Mouse (Mus musculus) embryonic facial prominence, embryonic 11.5 days (tissue): Measurements from ENCODE around the gene Tjp3. TPM values are rescaled to one million over a fixed set of nuclear protein-coding genes. Genes with fewer than 3 reads are reported as not detected.
A peak's percentile ranks its signal among the peaks of the same experiment; 100 is the strongest.

Experiments
- ATAC-seq: fragments of 200-750 bp; cut with Nextera tagmentation; replicated peaks from 2 replicates; pipeline ENCODE4 v1.8.0; 2017; ENCODE audit warnings: low read depth; ENCODE audit not compliant: insufficient number of reproducible peaks, low FRiP score, low TSS enrichment
- DNase-seq: peaks from one replicate; pipeline ENCODE4 v3.0.0-alpha.2; 2015; ENCODE audit warnings: low spot score
- H3K27ac ChIP-seq: fragments of 300-500 bp; sonication (generic); replicated peaks from 2 replicates; pipeline ENCODE4 v1.5.1; 2014; ENCODE audit warnings: mild to moderate bottlenecking, low read depth, low read length, control low read depth
- H3K27me3 ChIP-seq: fragments of 300-500 bp; sonication (generic); 2 replicates; pipeline ENCODE4 v1.6.1; 2014; ENCODE audit warnings: mild to moderate bottlenecking, low read length, moderate library complexity, mixed read lengths; ENCODE audit not compliant: control insufficient read depth, insufficient read depth
- H3K36me3 ChIP-seq: fragments of 300-500 bp; sonication (generic); replicated peaks from 2 replicates; pipeline ENCODE4 v1.6.1; 2014; ENCODE audit warnings: low read depth, mild to moderate bottlenecking, low read length, moderate library complexity, mixed read lengths; ENCODE audit not compliant: control insufficient read depth, insufficient read depth
- H3K4me1 ChIP-seq: fragments of 300-500 bp; sonication (generic); 2 replicates; pipeline ENCODE4 v1.6.1; 2014; ENCODE audit warnings: low read length, mixed read lengths; ENCODE audit not compliant: control insufficient read depth, insufficient read depth
- H3K4me2 ChIP-seq: fragments of 300-500 bp; sonication (generic); 2 replicates; pipeline ENCODE4 v1.6.1; 2014; ENCODE audit warnings: low read depth, mild to moderate bottlenecking, control low read depth, low read length, moderate library complexity
- H3K4me3 ChIP-seq: fragments of 300-500 bp; sonication (generic); 2 replicates; pipeline ENCODE4 v1.5.1; 2014; ENCODE audit warnings: low read depth, low read length, control low read depth
- H3K9ac ChIP-seq: fragments of 300-500 bp; sonication (generic); replicated peaks from 2 replicates; pipeline ENCODE4 v1.6.1; 2014; ENCODE audit warnings: mild to moderate bottlenecking, control low read depth, low read length
- H3K9me3 ChIP-seq: fragments of 300-500 bp; sonication (generic); replicated peaks from 2 replicates; pipeline ENCODE4 v1.6.1; 2016; ENCODE audit warnings: mild to moderate bottlenecking, low read length, inconsistent platforms, mixed read lengths; ENCODE audit not compliant: control insufficient read depth
- WGBS: fragments of 180-500 bp; shearing (Covaris S2); extraction: QIAGEN DNeasy Blood & Tissue Kit; methylation state at CpG from one replicate; pipeline ENCODE4 v1.1.7; 2014; 5-methylcytosine and 5-hydroxymethylcytosine counted together
- polyA plus RNA-seq: library from polyadenylated mRNA; unstranded; fragments of >200 nt; fragmentation: Nextera tagmentation; extraction: Ambion mirVana; gene quantifications from 2 replicates; pipeline ENCODE4 v1.2.1, GENCODE M21; 2014

The Tjp3 gene
- polyA plus RNA-seq, 1 experiment from 2014 or later: 2.5 TPM

DNA sequence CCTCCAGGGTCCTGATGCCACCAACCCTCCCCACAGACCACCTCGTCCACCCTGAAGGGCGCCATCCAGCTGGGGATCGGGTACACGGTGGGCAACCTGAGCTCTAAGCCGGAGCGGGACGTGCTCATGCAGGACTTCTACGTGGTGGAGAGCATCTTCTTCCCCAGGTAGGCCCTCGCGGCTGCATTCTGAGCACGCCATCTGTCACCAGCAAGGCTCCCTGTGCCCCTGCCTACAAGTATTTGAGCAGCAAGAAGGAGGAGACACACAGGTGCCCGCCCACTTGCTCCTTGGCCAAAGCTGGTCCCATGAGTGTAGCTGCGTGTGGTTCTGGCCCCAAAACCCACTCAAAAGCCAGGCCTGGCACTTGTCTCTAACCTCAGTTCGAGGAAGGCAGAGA is 14.3 kb upstream of the Tjp3 start:
- Histone ChIP-seq H3K27me3 (no peaks in the 10 kb centered on the region), H3K9ac (no peak overlapping the region), H3K27ac (no peak overlapping the region), H3K4me2 (no peak overlapping the region), H3K4me1 (no peaks in the 10 kb centered on the region), H3K36me3 (peaks cover 19% of the 10 kb centered on the region), H3K4me3 (no peak overlapping the region), H3K9me3 (no peaks in the 10 kb centered on the region)
- 95% methylated on average over 14 of the region's 14 CpGs for WGBS
- ATAC-seq (no peak), DNase-seq (no peak)

DNA sequence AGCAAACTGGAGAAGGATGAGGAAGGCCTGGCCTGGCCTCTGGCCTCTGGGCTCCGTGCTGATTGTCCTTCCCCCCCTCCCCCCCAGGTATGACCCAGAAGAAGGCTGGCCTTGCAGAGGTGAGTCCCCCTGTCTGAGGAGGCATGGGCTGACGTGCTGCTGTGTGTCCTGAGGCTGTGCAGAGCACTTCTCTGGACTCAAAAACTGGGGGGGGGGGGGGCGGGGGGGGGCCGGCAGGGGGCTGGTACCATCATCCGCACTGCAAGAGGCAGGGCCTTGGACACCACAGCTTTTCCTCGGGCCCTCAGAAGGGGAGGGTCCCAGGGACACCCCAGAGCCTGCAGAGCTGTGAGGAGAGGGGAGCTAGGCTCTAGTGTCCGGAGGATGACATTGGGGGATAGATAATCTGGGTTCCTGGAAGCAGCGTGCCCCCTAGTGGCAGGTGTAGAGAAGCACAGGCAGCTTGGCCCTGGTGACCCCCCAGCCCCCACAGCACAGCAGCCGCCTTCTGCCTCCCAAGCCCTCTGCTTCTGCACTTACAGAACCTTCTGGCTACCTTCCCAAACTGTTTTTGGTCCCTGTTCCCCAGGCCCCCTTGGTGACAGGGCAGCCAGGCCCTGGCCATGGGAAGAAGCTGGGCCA is 13.3 kb upstream of the Tjp3 start:
- H3K9me3 ChIP-seq: no peaks in the 10 kb centered on the region
- no peak overlapping the region for H3K4me2 ChIP-seq
- no peak overlapping the region for H3K27ac ChIP-seq
- H3K4me3 ChIP-seq: no peak overlapping the region
- H3K4me1 ChIP-seq: no peaks in the 10 kb centered on the region
- peak; percentile 65 for DNase-seq
- WGBS: 24% methylated on average over 6 of the region's 9 CpGs
- H3K36me3 ChIP-seq: peaks cover 15% of the 10 kb centered on the region
- ATAC-seq: no peak
- H3K9ac ChIP-seq: no peak overlapping the region
- no peaks in the 10 kb centered on the region for H3K27me3 ChIP-seq

DNA sequence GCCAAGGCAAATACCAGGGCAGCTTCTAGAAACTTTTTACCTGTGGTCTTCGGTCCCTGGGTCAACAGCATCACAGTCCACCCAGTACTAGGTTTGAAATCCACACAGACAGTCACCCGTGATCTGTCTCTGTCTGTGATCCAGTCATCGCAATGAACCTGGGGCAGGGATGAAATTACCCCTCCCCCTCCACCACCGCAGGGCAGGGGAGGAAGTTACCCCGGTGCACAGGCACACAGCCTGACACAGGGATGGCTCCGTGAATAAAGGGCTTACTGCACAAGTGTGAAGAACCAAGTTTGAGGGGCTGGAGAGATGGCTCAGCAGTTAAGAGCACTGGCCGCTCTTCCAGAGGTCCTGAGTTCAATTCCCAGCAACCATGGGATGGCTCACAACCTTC is 12.4 kb upstream of the Tjp3 start:
- H3K4me3 ChIP-seq: no peak overlapping the region
- ATAC-seq (no peak), DNase-seq (no peak)
- peaks cover 15% of the 10 kb centered on the region for H3K36me3 ChIP-seq
- WGBS: 74% methylated on average over 7 of the region's 7 CpGs
- no peaks in the 10 kb centered on the region for H3K9me3 ChIP-seq
- 0 out of 2 replicates have a peak overlapping the region, but pooled peaks have one; percentile 10 for H3K9ac ChIP-seq
- no peak overlapping the region for H3K27ac ChIP-seq
- no peaks in the 10 kb centered on the region for H3K27me3 ChIP-seq
- no peaks in the 10 kb centered on the region for H3K4me1 ChIP-seq
- H3K4me2 ChIP-seq: no peak overlapping the region

DNA sequence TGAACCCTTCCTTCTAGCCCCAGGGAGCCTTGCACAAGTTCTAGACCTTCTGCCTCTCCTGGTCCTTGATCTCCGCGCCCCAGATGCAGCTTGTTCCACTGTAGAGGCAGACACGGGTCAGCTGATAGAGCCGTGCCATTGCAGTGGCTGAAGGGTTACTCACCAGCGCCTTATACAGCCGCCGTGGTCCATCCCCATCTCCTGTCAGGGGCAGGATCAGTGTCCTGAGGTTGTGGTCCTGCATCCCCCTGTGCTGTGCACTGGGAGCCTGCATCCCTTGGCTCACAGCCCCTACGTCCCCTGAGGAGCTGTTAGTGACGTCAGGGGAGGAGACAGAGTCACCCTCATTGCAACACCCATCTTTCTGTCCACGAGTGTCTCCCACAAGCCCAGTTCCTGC is 11.9 kb upstream of the Tjp3 start:
- Histone ChIP-seq H3K4me3 (no peak overlapping the region), H3K27ac (no peak overlapping the region), H3K9ac (no peak overlapping the region), H3K36me3 (peaks cover 13% of the 10 kb centered on the region), H3K27me3 (no peaks in the 10 kb centered on the region), H3K9me3 (no peaks in the 10 kb centered on the region), H3K4me2 (no peak overlapping the region), H3K4me1 (no peaks in the 10 kb centered on the region)
- ATAC-seq (no peak), DNase-seq (no peak)
- 83% methylated on average over 10 of the region's 10 CpGs for WGBS

DNA sequence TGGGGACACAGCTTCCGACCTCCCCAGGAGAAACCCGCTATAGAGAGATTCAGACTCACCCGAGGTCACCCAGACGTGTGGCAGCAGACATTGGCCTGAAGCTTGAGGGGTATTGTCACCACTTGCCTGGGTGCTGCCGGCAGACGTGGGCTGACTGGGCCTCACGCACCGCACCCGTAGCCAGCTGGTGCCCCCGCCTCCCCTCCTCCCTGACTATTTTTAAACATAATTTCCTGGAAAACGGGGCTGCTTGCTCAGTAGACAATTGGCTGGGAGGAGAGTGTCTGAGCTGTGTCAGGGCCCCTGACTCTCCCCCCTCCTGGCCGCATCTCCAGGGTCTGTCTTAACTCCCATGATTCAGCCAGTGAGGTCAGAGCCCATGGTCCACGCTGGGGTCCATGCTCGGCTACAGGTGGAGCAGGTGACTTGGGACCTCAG is 11.4 kb upstream of the Tjp3 start:
- Histone ChIP-seq H3K4me2 (peak overlapping the region; percentile 7; the same call in 1 of the 2 replicates), H3K9ac (no peak overlapping the region), H3K4me3 (no peak overlapping the region), H3K36me3 (peaks cover 9% of the 10 kb centered on the region), H3K27me3 (no peaks in the 10 kb centered on the region), H3K9me3 (no peaks in the 10 kb centered on the region), H3K4me1 (no peaks in the 10 kb centered on the region), H3K27ac (no peak overlapping the region)
- ATAC-seq (no peak), DNase-seq (no peak)
- WGBS: 74% methylated on average over 14 of the region's 14 CpGs

DNA sequence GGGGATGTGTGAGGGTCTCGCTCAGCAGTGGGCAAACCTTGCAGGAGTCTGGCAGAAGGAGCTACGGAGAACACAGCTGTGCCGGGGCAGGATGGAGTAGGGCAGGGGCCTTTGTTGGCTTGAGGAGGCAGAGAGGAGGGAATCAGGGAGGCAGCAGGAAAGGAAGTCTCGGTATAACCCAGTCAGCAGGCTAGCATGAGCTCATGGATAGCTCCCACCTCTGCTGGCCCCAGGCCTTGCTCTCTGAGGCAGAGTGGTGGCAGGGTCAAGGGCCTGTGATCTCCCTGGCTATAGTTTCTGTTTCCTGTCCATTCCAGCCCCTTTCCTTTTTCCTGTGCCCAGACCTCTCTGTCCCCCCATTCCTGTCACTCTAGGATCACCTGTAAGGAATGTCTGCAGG is 10.9 kb upstream of the Tjp3 start:
- Histone ChIP-seq H3K4me3 (no peak overlapping the region), H3K4me1 (no peaks in the 10 kb centered on the region)
- 79% methylated on average over 4 of the region's 4 CpGs for WGBS

DNA sequence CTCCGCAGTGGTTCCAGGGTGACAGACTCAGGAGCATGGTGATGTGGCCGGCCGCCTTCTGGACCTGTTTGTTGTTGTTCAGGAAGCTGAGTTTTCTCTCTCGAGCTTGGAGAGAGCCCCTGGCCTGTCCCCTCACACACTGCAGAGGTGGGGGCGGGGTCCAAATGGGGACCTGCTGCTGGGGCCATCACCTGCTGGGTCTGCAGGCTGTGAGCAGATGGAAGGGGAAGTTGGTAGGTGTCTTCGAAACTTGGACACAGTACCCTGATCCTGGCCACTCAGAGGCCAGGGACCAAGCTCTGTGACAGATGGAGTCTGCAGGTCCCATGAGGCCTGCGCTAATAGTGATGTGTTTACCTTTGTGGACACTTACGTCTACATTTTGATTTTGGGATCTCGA is 9.9 kb upstream of the Tjp3 start:
- H3K9me3 ChIP-seq: no peaks in the 10 kb centered on the region
- H3K4me3 ChIP-seq: no peak overlapping the region
- H3K27me3 ChIP-seq: no peaks in the 10 kb centered on the region
- ATAC-seq: no peak
- no peak overlapping the region for H3K27ac ChIP-seq
- no peaks in the 10 kb centered on the region for H3K4me1 ChIP-seq
- H3K36me3 ChIP-seq: peaks cover 1% of the 10 kb centered on the region
- 79% methylated on average over 9 of the region's 9 CpGs for WGBS
- no peak overlapping the region for H3K9ac ChIP-seq
- no peak overlapping the region for H3K4me2 ChIP-seq
- DNase-seq: no peak

More for the DNA sequence above, 10.9 kb upstream of the Tjp3 start:
- DNase-seq (no peak), ATAC-seq (no peak)
- H3K36me3 ChIP-seq: peaks cover 4% of the 10 kb centered on the region
- H3K27ac ChIP-seq: no peak overlapping the region
- no peaks in the 10 kb centered on the region for H3K9me3 ChIP-seq
- no peak overlapping the region for H3K9ac ChIP-seq
- no peak overlapping the region for H3K4me2 ChIP-seq
- no peaks in the 10 kb centered on the region for H3K27me3 ChIP-seq

DNA sequence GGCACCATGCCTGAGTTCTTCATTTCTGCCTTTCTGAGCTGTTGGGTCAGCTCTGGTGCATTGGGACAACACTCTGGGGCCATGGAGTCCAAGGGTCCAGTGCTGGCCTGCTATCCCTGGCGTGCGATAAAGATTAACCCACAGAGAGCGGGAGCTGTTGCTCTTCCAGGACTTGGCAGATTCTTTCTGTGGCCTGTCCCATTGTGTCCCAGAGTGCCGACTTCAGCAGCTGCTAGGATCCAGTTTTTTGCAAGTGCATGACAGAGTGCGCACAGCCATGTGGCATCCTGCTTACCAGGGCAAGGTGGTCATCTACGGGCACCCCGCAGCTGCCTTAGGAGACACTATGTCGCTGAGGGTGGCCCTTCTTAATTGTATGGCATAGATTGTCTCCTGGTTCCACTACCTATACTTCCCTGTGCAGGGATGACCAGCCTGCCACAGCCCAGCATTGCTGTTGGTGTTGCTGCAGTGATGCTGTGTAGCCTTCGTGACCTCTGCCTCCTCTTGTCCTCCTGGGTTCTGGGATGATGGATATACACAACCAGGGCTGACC is 9.0 kb upstream of the Tjp3 start:
- H3K4me2 ChIP-seq: no peak overlapping the region
- H3K36me3 ChIP-seq: no peaks in the 10 kb centered on the region
- no peak overlapping the region for H3K9ac ChIP-seq
- ATAC-seq: no peak
- H3K9me3 ChIP-seq: no peaks in the 10 kb centered on the region
- 80% methylated on average over 9 of the region's 9 CpGs for WGBS
- no peak overlapping the region for H3K4me3 ChIP-seq
- H3K4me1 ChIP-seq: no peaks in the 10 kb centered on the region
- DNase-seq: no peak
- no peaks in the 10 kb centered on the region for H3K27me3 ChIP-seq
- no peak overlapping the region for H3K27ac ChIP-seq
